Mouse (Mus musculus) cortical plate, adult 2 months (tissue): ENCODE data around the gene Alms1.
"Not testable (repeated sequence)": the region's sequence is repeated elsewhere in the genome, so short reads cannot be mapped to it uniquely, and the experiment has no call there.

ENCODE experiments used
- CTCF ChIP-seq: fragments of 200-500 bp; IDR thresholded peaks from 2 replicates; pipeline ENCODE4 v1.5.1; 2011; ENCODE audit warnings: mild to moderate bottlenecking, control low read depth, low read length; ENCODE audit not compliant: insufficient read depth; ENCODE audit errors: extremely low read depth
- POLR2A ChIP-seq: fragments of 200-500 bp; IDR thresholded peaks from 2 replicates; pipeline ENCODE4 v1.6.1; 2011; ENCODE audit warnings: mild to moderate bottlenecking, low read length, control low read depth; ENCODE audit not compliant: insufficient read depth; ENCODE audit errors: extremely low read depth

DNA sequence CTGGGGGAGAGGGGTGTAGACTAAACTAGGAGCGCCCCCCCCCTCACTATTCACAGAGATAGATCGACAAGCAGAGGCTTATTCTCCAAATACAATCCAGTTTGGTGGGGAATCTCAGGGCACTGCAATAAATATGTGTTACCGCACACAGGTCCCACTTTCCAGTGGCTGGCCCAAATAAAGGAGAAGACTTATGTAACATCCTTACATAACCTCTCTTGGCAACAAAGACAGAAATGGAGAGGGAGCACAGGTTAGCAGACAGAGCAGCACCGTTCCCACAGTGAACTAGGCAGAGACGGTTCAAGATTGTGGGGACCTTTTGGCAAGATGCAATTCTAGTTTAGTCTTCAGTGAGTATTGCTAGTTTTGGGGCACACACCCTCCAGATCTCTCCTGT is 121.9 kb downstream of the Alms1 start:
- TF ChIP-seq POLR2A, CTCF: not testable (repeated sequence)
